Mouse (Mus musculus) liver, postnatal 0 days (tissue): ENCODE measurements around the gene Defb30. TPM values are rescaled to one million over a fixed set of nuclear protein-coding genes. Genes with fewer than 3 reads are reported as not detected.

Experiments
- ATAC-seq: fragments of 200-750 bp; cut with Nextera tagmentation; 2 replicates; pipeline ENCODE4 v1.8.0; 2017; ENCODE audit warnings: mild to moderate bottlenecking, moderate library complexity
- DNase-seq: peaks from one replicate; pipeline ENCODE4 v3.0.0-alpha.2; 2016
- H3K27ac ChIP-seq: fragments of 300-500 bp; sonication (generic); 2 replicates; pipeline ENCODE4 v1.5.1; 2014; ENCODE audit warnings: antibody characterized with exemption, moderate library complexity, mild to moderate bottlenecking, low read depth
- H3K27me3 ChIP-seq: fragments of 300-500 bp; sonication (generic); 2 replicates; pipeline ENCODE4 v1.6.1; 2014; ENCODE audit warnings: low read length, control low read depth, mixed read lengths; ENCODE audit not compliant: insufficient read depth
- H3K36me3 ChIP-seq: fragments of 300-500 bp; sonication (generic); replicated peaks from 2 replicates; pipeline ENCODE4 v1.6.1; 2014; ENCODE audit warnings: mild to moderate bottlenecking, control low read depth, low read length, moderate library complexity, mixed read lengths; ENCODE audit not compliant: insufficient read depth
- H3K4me1 ChIP-seq: fragments of 300-500 bp; sonication (generic); 2 replicates; pipeline ENCODE4 v1.6.1; 2014; ENCODE audit warnings: antibody characterized with exemption, mild to moderate bottlenecking, control low read depth; ENCODE audit not compliant: insufficient read depth
- H3K4me2 ChIP-seq: fragments of 300-500 bp; sonication (generic); 2 replicates; pipeline ENCODE4 v1.6.1; 2014; ENCODE audit warnings: low read depth, mild to moderate bottlenecking, low read length, moderate library complexity, mixed read lengths
- H3K4me3 ChIP-seq: fragments of 300-500 bp; sonication (generic); 2 replicates; pipeline ENCODE4 v1.5.1; 2014; ENCODE audit warnings: low read depth, low read length
- H3K9ac ChIP-seq: fragments of 300-500 bp; sonication (generic); replicated peaks from 2 replicates; pipeline ENCODE4 v1.6.1; 2014; ENCODE audit warnings: mild to moderate bottlenecking, moderate library complexity
- H3K9me3 ChIP-seq: fragments of 300-500 bp; sonication (generic); 2 replicates; pipeline ENCODE4 v1.6.1; 2016; ENCODE audit warnings: mild to moderate bottlenecking, control low read depth, low read length, mixed read lengths
- CTCF ChIP-seq: sonication (generic); IDR thresholded peaks from 2 replicates; pipeline ENCODE4 v1.5.1; 2016; ENCODE audit warnings: antibody characterized with exemption, low read depth
- EP300 ChIP-seq: IDR thresholded peaks from 2 replicates; pipeline ENCODE4 v1.6.1; 2016; ENCODE audit warnings: antibody characterized with exemption, low read depth, mild to moderate bottlenecking
- WGBS: fragments of 180-500 bp; shearing (Covaris S2); extraction: QIAGEN DNeasy Blood & Tissue Kit; methylation state at CpG from one replicate; pipeline ENCODE4 v1.1.7; 2014; ENCODE audit not compliant: insufficient replicate concordance; 5-methylcytosine and 5-hydroxymethylcytosine counted together
- polyA plus RNA-seq: library from polyadenylated mRNA; unstranded; fragments of >200 nt; fragmentation: Nextera tagmentation; extraction: Ambion mirVana; gene quantifications from 2 replicates; pipeline ENCODE4 v1.2.1, GENCODE M21; 2015

The Defb30 gene
- polyA plus RNA-seq, 1 experiment from 2014 or later, result not detected

DNA sequence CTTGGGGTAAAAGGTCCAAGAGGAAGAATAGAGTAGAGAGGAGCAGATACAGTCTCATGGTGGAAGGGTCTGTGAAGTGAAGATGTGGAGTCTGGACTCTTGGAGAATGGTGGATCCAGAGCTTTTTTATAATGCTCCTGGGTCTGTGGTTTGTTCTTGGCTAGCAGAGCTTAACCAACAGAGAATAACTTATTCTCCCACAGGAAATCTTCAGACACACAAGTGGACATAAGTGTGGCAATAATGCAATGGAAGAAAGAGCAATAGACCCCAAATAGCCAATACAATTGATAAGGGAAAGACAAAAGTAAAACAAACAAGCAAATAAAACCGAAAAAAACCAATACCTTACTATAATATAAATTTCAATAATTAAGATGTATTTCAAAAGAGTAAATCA, 65.3 kb downstream of the Defb30 start, which contains the start of gene Defb48:
Defb48 (minus strand) TSS at position 101 of the 400 bp plus-strand sequence.
- no peaks in the 10 kb centered on the region for H3K27me3 ChIP-seq
- H3K4me2 ChIP-seq, result no peak within 1 kb of the TSS
- H3K36me3 ChIP-seq, result no peaks in the 10 kb centered on the region
- no peak for ATAC-seq
- H3K9me3 ChIP-seq, result no peaks in the 10 kb centered on the region
- H3K4me1 ChIP-seq, result no peaks in the 10 kb centered on the region
- H3K4me3 ChIP-seq, result no peak within 1 kb of the TSS
- DNase-seq, result no peak
- no peak within 1 kb of the TSS for H3K27ac ChIP-seq
- no peak for TF ChIP-seq EP300
- no peak for TF ChIP-seq CTCF
- no peak within 1 kb of the TSS for H3K9ac ChIP-seq
- WGBS, result 56% methylated on average over 1 of the region's 1 CpGs

Other genes with a start within 250 kb of the Defb30 start
- 1.7 and 2.0 TPM in 2 replicates for gene Wdfy2, start 212.3 kb downstream of the Defb30 start, polyA plus RNA-seq
- gene Defb48, start 65.5 kb downstream of the Defb30 start, polyA plus RNA-seq, result not detected in 2 replicates
- not detected in 2 replicates for gene Defb47, start 51.9 kb downstream of the Defb30 start, polyA plus RNA-seq
- not detected in 2 replicates for gene Defb43, start 38.2 kb downstream of the Defb30 start, polyA plus RNA-seq
- gene Defb42, start 3.0 kb downstream of the Defb30 start, polyA plus RNA-seq, result not detected in 2 replicates